Mouse (Mus musculus): ENCODE measurements around the gene Plin2.
A peak's percentile ranks its signal among the peaks of the same experiment; 100 is the strongest.
"Not testable (repeated sequence)": the region's sequence is repeated elsewhere in the genome, so short reads cannot be mapped to it uniquely, and the experiment has no call there.

Gene Plin2

GRCm38 (mm10) chr4:86684806-86685205 lies 14.9 kb upstream of the Plin2 start:
- no peak for DNase-seq (ENCODE audit: low read depth in 2 of 2, low spot score in 2 of 2)

- no peak for DNase-seq (ENCODE audit: low read depth in 2 of 2, low spot score in 2 of 2)
These were observed 13.9 kb upstream of the Plin2 start for GRCm38 (mm10) chr4:86683746-86684145.

- DNase-seq (ENCODE audit: low read depth in 2 of 2, low spot score in 2 of 2): peak; percentile 55 to 66
These were observed 13.4 kb upstream of the Plin2 start for GRCm38 (mm10) chr4:86683280-86683679.

GRCm38 (mm10) chr4:86681846-86682245 lies 12.0 kb upstream of the Plin2 start:
- no peak for DNase-seq (ENCODE audit: low read depth in 2 of 2, low spot score in 2 of 2)

- DNase-seq (ENCODE audit: low read depth in 2 of 2, low spot score in 2 of 2): no peak
These were observed 11.6 kb upstream of the Plin2 start for GRCm38 (mm10) chr4:86681421-86681820.

- no peak for DNase-seq (ENCODE audit: low read depth in 2 of 2, low spot score in 2 of 2)
These were observed 9.8 kb upstream of the Plin2 start for GRCm38 (mm10) chr4:86679686-86680085.

GRCm38 (mm10) chr4:86676756-86677155 lies 6.9 kb upstream of the Plin2 start:
- no peak for DNase-seq (ENCODE audit: low read depth in 2 of 2, low spot score in 2 of 2)

GRCm38 (mm10) chr4:86674739-86675138 lies 4.9 kb upstream of the Plin2 start:
- not testable (repeated sequence) for DNase-seq (ENCODE audit: low read depth in 2 of 2, low spot score in 2 of 2)

- DNase-seq (ENCODE audit: low read depth in 2 of 2, low spot score in 2 of 2): not testable (repeated sequence)
These were observed 4.3 kb upstream of the Plin2 start for GRCm38 (mm10) chr4:86674150-86674549.

- no peak for DNase-seq (ENCODE audit: low read depth in 2 of 2, low spot score in 2 of 2)
These were observed 2.6 kb upstream of the Plin2 start for GRCm38 (mm10) chr4:86672450-86672849.

GRCm38 (mm10) chr4:86671803-86672202 lies 1.9 kb upstream of the Plin2 start:
- DNase-seq (ENCODE audit: low read depth in 2 of 2, low spot score in 2 of 2): no peak

- no peak for DNase-seq (ENCODE audit: low read depth in 2 of 2, low spot score in 2 of 2)
These were observed 884 bp upstream of the Plin2 start for GRCm38 (mm10) chr4:86670582-86671306.

- DNase-seq (ENCODE audit: low read depth in 2 of 2, low spot score in 2 of 2): not testable (repeated sequence)
These were observed 563 bp downstream of the Plin2 start for GRCm38 (mm10) chr4:86669241-86669753.

GRCm38 (mm10) chr4:86668290-86669000 lies 1.4 kb downstream of the Plin2 start:
- no peak for DNase-seq (ENCODE audit: low read depth in 2 of 2, low spot score in 2 of 2)

GRCm38 (mm10) chr4:86665596-86665995 lies 4.3 kb downstream of the Plin2 start:
- DNase-seq (ENCODE audit: low read depth in 2 of 2, low spot score in 2 of 2): no peak

GRCm38 (mm10) chr4:86663919-86664318 lies 5.9 kb downstream of the Plin2 start:
- no peak for DNase-seq (ENCODE audit: low read depth in 2 of 2, low spot score in 2 of 2)

- no peak for DNase-seq (ENCODE audit: low read depth in 2 of 2, low spot score in 2 of 2)
These were observed 12.7 kb downstream of the Plin2 start for GRCm38 (mm10) chr4:86657176-86657575.

GRCm38 (mm10) chr4:86656410-86656809 lies 13.4 kb downstream of the Plin2 start:
- DNase-seq (ENCODE audit: low read depth in 2 of 2, low spot score in 2 of 2): not testable (repeated sequence)

- DNase-seq (ENCODE audit: low read depth in 2 of 2, low spot score in 2 of 2): peak; percentile 2 to 18
These were observed 18.0 kb downstream of the Plin2 start for GRCm38 (mm10) chr4:86651686-86652384.

GRCm38 (mm10) chr4:86648394-86648793 lies 21.5 kb downstream of the Plin2 start:
- DNase-seq (ENCODE audit: low read depth in 2 of 2, low spot score in 2 of 2): not testable (repeated sequence)

- not testable (repeated sequence) for DNase-seq (ENCODE audit: low read depth in 2 of 2, low spot score in 2 of 2)
These were observed 32.3 kb downstream of the Plin2 start for GRCm38 (mm10) chr4:86637561-86637960.

GRCm38 (mm10) chr4:86634873-86635272 lies 35.0 kb downstream of the Plin2 start:
- not testable (repeated sequence) for DNase-seq (ENCODE audit: low read depth in 2 of 2, low spot score in 2 of 2)
